Mouse (Mus musculus): ENCODE measurements around the gene Pik3r1. TPM values are rescaled to one million over a fixed set of nuclear protein-coding genes. Genes with fewer than 3 reads are reported as not detected.

Gene Pik3r1
- total and polyA plus RNA-seq, 2 experiments: 12.2 to 38.4 TPM

- H3K36me3 ChIP-seq (ENCODE audit: control insufficient read depth, insufficient read depth, low read length): peaks cover 30% of the 10 kb centered on the region
- peaks cover 21% of the 10 kb centered on the region for H3K4me1 ChIP-seq (ENCODE audit: control insufficient read depth, insufficient read depth, low read length)
- peaks cover 37% of the 10 kb centered on the region; the same call in 1 of the 2 replicates for H3K79me2 ChIP-seq (ENCODE audit: control insufficient read depth, insufficient read depth, low read length)
- TF ChIP-seq CTCF (IDR thresholded peaks at IDR 0.05; ENCODE audit: low read depth, low read length) (no peak), POLR2A (IDR thresholded peaks at IDR 0.05; ENCODE audit: extremely low read depth, insufficient read depth, low read length) (no peak)
- H3K9ac ChIP-seq (ENCODE audit: low read depth, low read length): no peak overlapping the region
- no peak overlapping the region for H3K4me3 ChIP-seq (ENCODE audit: insufficient read depth, low read depth, low read length)
- 39% methylated on average over 9 of the region's 9 CpGs for WGBS
- H3K27me3 ChIP-seq (ENCODE audit: control insufficient read depth, insufficient read depth, low read length): no peaks in the 10 kb centered on the region
- peak overlapping the region; percentile 66; the same call in 1 of the 2 replicates for H3K27ac ChIP-seq (replicated peaks; ENCODE audit: insufficient read depth, low read depth, low read length)
- DNase-seq (ENCODE audit: extremely low read depth, low read depth, low spot score): peak; percentile 83
Observed at GRCm38 (mm10) chr13:101712099-101712498, 55.9 kb downstream of the Pik3r1 start.

DNA sequence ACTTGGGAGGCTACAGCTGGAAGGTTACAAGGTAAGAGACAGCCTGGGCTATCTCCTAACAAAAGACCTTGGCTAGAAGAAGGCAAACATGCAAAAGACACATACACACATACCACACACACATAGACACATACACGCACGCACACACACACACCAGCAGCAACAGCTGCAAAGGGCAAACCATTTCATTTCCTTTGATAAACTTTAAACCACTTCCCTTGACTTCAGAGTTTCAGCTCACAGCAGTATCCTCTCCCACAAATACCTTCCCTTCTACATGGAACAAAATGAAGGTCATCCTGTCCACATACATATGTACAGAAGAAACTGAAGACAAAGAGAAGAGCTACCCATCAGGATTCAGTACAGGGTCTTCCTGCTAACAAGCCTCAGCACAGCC is 56.7 kb downstream of the Pik3r1 start:
- H3K36me3 ChIP-seq (ENCODE audit: control insufficient read depth, insufficient read depth, low read length): peaks cover 38% of the 10 kb centered on the region
- TF ChIP-seq POLR2A (IDR thresholded peaks at IDR 0.05; ENCODE audit: extremely low read depth, insufficient read depth, low read length) (no peak), CTCF (IDR thresholded peaks at IDR 0.05; ENCODE audit: low read depth, low read length) (no peak)
- 59% methylated on average over 2 of the region's 2 CpGs for WGBS
- peaks cover 20% of the 10 kb centered on the region for H3K4me1 ChIP-seq (ENCODE audit: control insufficient read depth, insufficient read depth, low read length)
- peaks cover 34% of the 10 kb centered on the region; the same call in 1 of the 2 replicates for H3K79me2 ChIP-seq (ENCODE audit: control insufficient read depth, insufficient read depth, low read length)
- H3K4me3 ChIP-seq (ENCODE audit: insufficient read depth, low read depth, low read length): no peak overlapping the region
- no peak overlapping the region; the same call in 1 of the 2 replicates for H3K27ac ChIP-seq (replicated peaks; ENCODE audit: insufficient read depth, low read depth, low read length)
- H3K9ac ChIP-seq (ENCODE audit: low read depth, low read length): no peak overlapping the region
- DNase-seq (ENCODE audit: extremely low read depth, low read depth, low spot score): no peak
- H3K27me3 ChIP-seq (ENCODE audit: control insufficient read depth, insufficient read depth, low read length): no peaks in the 10 kb centered on the region

DNA sequence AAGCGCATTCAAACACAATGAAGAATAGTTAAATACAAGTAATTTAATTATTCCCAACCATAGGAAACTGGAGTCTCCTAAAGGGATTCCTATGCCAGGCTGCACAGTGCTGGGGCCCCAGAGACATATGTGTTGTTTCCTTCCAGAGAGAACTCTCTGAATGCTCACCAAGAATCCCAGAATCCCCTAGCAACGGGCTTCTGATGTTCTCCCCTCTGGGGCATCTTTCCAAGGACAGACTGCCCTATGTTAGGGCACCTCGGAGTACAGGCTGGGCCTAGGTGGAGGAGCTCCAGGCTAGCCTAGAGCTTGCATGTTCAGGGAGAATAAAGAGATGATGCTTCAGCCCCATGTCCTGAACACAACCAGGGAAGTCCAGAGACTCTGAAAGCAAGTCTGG is 58.2 kb downstream of the Pik3r1 start:
- peaks cover 20% of the 10 kb centered on the region for H3K4me1 ChIP-seq (ENCODE audit: control insufficient read depth, insufficient read depth, low read length)
- no peak overlapping the region for H3K4me3 ChIP-seq (ENCODE audit: insufficient read depth, low read depth, low read length)
- H3K9ac ChIP-seq (ENCODE audit: low read depth, low read length): no peak overlapping the region
- no peaks in the 10 kb centered on the region for H3K27me3 ChIP-seq (ENCODE audit: control insufficient read depth, insufficient read depth, low read length)
- H3K79me2 ChIP-seq (ENCODE audit: control insufficient read depth, insufficient read depth, low read length): peaks cover 26% of the 10 kb centered on the region; the same call in 1 of the 2 replicates
- H3K36me3 ChIP-seq (ENCODE audit: control insufficient read depth, insufficient read depth, low read length): peaks cover 47% of the 10 kb centered on the region
- DNase-seq (ENCODE audit: extremely low read depth, low read depth, low spot score): no peak
- 64% methylated on average over 3 of the region's 3 CpGs for WGBS
- TF ChIP-seq POLR2A (IDR thresholded peaks at IDR 0.05; ENCODE audit: extremely low read depth, insufficient read depth, low read length) (no peak), CTCF (IDR thresholded peaks at IDR 0.05; ENCODE audit: low read depth, low read length) (no peak)
- no peak overlapping the region for H3K27ac ChIP-seq (replicated peaks; ENCODE audit: insufficient read depth, low read depth, low read length)

DNA sequence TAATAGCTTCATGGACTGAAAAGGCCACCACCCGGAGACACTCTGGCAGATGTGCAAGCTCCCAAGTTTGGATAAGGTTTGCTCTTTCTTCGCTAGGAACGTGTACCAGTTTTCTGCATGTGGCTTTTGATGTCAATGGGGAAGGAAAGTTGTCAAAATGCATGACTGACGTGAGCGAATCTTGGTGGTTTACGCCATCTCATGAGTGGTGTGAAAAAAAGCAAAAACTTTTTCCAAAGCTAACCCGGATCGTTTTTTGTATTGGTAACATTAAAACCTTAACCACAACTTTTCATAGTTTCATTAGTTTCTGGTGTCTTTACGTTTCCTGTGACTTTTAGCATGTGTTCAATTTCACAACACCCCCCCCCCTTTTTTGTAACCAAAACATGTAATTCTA is 60.8 kb downstream of the Pik3r1 start:
- WGBS: 88% methylated on average over 9 of the region's 9 CpGs
- H3K27ac ChIP-seq (replicated peaks; ENCODE audit: insufficient read depth, low read depth, low read length): no peak overlapping the region
- H3K36me3 ChIP-seq (ENCODE audit: control insufficient read depth, insufficient read depth, low read length): peaks cover 63% of the 10 kb centered on the region
- H3K4me3 ChIP-seq (ENCODE audit: insufficient read depth, low read depth, low read length): no peak overlapping the region
- H3K9ac ChIP-seq (ENCODE audit: low read depth, low read length): no peak overlapping the region
- peaks cover 21% of the 10 kb centered on the region; the same call in 1 of the 2 replicates for H3K79me2 ChIP-seq (ENCODE audit: control insufficient read depth, insufficient read depth, low read length)
- DNase-seq (ENCODE audit: extremely low read depth, low read depth, low spot score): no peak
- no peak for TF ChIP-seq CTCF (IDR thresholded peaks at IDR 0.05; ENCODE audit: low read depth, low read length)
- TF ChIP-seq POLR2A (IDR thresholded peaks at IDR 0.05; ENCODE audit: extremely low read depth, insufficient read depth, low read length): no peak
- no peaks in the 10 kb centered on the region for H3K27me3 ChIP-seq (ENCODE audit: control insufficient read depth, insufficient read depth, low read length)
- peaks cover 7% of the 10 kb centered on the region for H3K4me1 ChIP-seq (ENCODE audit: control insufficient read depth, insufficient read depth, low read length)

GRCm38 (mm10) chr13:101706426-101706825 is 61.6 kb downstream of the Pik3r1 start:
- Histone ChIP-seq H3K36me3 (ENCODE audit: control insufficient read depth, insufficient read depth, low read length) (peaks cover 69% of the 10 kb centered on the region), H3K79me2 (ENCODE audit: control insufficient read depth, insufficient read depth, low read length) (peaks cover 16% of the 10 kb centered on the region; the same call in 1 of the 2 replicates), H3K27me3 (ENCODE audit: control insufficient read depth, insufficient read depth, low read length) (no peaks in the 10 kb centered on the region), H3K4me1 (ENCODE audit: control insufficient read depth, insufficient read depth, low read length) (peaks cover 4% of the 10 kb centered on the region; the same call in 1 of the 2 replicates), H3K27ac (replicated peaks; ENCODE audit: insufficient read depth, low read depth, low read length) (no peak overlapping the region), H3K9ac (ENCODE audit: low read depth, low read length) (no peak overlapping the region), H3K4me3 (ENCODE audit: insufficient read depth, low read depth, low read length) (no peak overlapping the region)
- no peak for TF ChIP-seq CTCF (IDR thresholded peaks at IDR 0.05; ENCODE audit: low read depth, low read length)
- no peak for TF ChIP-seq POLR2A (IDR thresholded peaks at IDR 0.05; ENCODE audit: extremely low read depth, insufficient read depth, low read length)
- 87% methylated on average over 7 of the region's 7 CpGs for WGBS
- no peak for DNase-seq (ENCODE audit: extremely low read depth, low read depth, low spot score)

- 83% methylated on average over 14 of the region's 14 CpGs for WGBS
- Histone ChIP-seq H3K36me3 (ENCODE audit: control insufficient read depth, insufficient read depth, low read length) (peaks cover 68% of the 10 kb centered on the region), H3K79me2 (ENCODE audit: control insufficient read depth, insufficient read depth, low read length) (peaks cover 3% of the 10 kb centered on the region; the same call in 1 of the 2 replicates), H3K9ac (ENCODE audit: low read depth, low read length) (no peak overlapping the region), H3K4me1 (ENCODE audit: control insufficient read depth, insufficient read depth, low read length) (peaks cover 15% of the 10 kb centered on the region), H3K27me3 (ENCODE audit: control insufficient read depth, insufficient read depth, low read length) (no peaks in the 10 kb centered on the region), H3K4me3 (ENCODE audit: insufficient read depth, low read depth, low read length) (no peak overlapping the region), H3K27ac (replicated peaks; ENCODE audit: insufficient read depth, low read depth, low read length) (no peak overlapping the region)
- TF ChIP-seq POLR2A (IDR thresholded peaks at IDR 0.05; ENCODE audit: extremely low read depth, insufficient read depth, low read length): no peak
- no peak for TF ChIP-seq CTCF (IDR thresholded peaks at IDR 0.05; ENCODE audit: low read depth, low read length)
- DNase-seq (ENCODE audit: extremely low read depth, low read depth, low spot score): no peak
Observed at GRCm38 (mm10) chr13:101702096-101702775, 65.8 kb downstream of the Pik3r1 start.

Data from liver, adult 2 months (tissue).